Mouse (Mus musculus): Measurements from ENCODE around the gene Arsk. TPM values are rescaled to one million over a fixed set of nuclear protein-coding genes. Genes with fewer than 3 reads are reported as not detected.
A peak's percentile ranks its signal among the peaks of the same experiment; 100 is the strongest.

The Arsk gene
- polyA plus RNA-seq, 1 experiment = not detected

DNA sequence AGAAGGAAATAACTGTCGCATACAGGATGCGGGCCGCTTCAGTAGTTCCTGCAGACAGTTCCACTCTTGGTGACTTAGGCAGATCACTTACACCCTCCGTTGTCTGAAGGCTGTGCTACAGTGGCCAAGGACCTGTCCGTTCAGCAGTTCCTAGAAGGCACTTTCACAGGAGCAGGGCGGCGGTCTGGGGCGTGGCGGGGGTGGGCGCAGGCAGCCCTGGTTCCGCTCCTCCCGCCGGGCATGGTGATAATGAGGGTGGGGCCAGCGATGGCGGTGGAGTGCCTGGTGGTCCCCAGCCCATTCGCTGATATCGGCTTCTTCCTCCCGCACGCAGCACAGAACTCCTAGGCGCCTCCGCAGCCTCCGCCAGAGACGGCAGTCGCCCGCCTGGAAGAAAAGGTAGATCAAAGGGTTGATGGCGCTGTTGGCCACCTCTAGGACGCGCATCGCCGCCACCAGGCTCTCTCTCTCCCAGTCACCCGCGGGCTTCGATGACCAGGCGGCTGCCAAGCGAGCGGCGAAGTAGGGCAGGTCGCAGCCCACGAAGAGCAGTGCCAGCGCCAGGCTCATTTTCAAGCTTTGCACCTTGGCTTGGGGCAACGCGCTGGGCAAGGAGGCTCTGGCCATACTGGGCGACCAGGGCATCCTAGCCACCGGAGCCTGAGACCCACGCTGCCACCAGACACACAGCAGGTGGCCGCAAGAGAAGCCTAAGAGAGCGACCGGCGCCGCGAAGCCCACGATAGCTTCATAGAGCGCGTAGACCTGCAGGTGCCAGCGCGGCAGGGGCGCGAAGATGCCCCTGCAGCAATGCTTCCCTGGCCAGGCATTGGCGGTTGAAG lies 42.8 kb downstream of the Arsk start:
- peaks cover 16% of the 10 kb centered on the region for H3K4me1 ChIP-seq (ENCODE audit: control insufficient read depth, insufficient read depth, low read length)
- H3K27ac ChIP-seq (ENCODE audit: insufficient read depth, low read depth, low read length) = no peak overlapping the region
- WGBS = 2% methylated on average over 59 of the region's 59 CpGs
- peak overlapping the region; percentile 52 for H3K4me3 ChIP-seq (ENCODE audit: insufficient read depth, low read depth, low read length)
- TF ChIP-seq CTCF (IDR thresholded peaks at IDR 0.05; ENCODE audit: insufficient read depth, low read depth, low read length) (no peak), POLR2A (IDR thresholded peaks at IDR 0.05; ENCODE audit: insufficient read depth, low read depth, low read length) (no peak)

- Histone ChIP-seq H3K27ac (ENCODE audit: insufficient read depth, low read depth, low read length) (no peak overlapping the region), H3K4me3 (ENCODE audit: insufficient read depth, low read depth, low read length) (no peak overlapping the region), H3K4me1 (ENCODE audit: control insufficient read depth, insufficient read depth, low read length) (no peaks in the 10 kb centered on the region)
- no peak for TF ChIP-seq POLR2A (IDR thresholded peaks at IDR 0.05; ENCODE audit: insufficient read depth, low read depth, low read length)
- no peak for TF ChIP-seq CTCF (IDR thresholded peaks at IDR 0.05; ENCODE audit: insufficient read depth, low read depth, low read length)
Measured at GRCm38 (mm10) chr13:76044971-76045370, 53.5 kb downstream of the Arsk start.

DNA sequence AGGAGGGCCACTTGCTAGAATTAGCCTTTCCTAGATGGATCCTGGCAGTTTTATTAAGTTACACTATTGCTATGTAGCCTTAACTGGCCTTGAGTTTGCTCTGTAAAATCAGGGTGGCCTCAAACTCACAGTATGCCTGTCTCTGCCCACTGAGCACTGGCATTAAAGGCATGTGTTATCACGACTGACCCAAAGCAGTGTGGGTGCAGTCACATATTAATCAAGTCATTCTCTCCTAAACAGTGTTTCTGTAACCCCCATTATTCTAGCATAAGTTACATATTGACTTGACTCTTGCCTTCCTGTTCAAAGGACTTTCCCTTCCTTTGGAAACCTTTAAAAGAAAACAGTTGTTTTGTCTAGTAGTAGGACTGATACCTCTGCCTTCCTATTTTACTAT lies 56.0 kb downstream of the Arsk start:
- no peak for TF ChIP-seq POLR2A (IDR thresholded peaks at IDR 0.05; ENCODE audit: insufficient read depth, low read depth, low read length)
- no peak for TF ChIP-seq CTCF (IDR thresholded peaks at IDR 0.05; ENCODE audit: insufficient read depth, low read depth, low read length)
- Histone ChIP-seq H3K27ac (ENCODE audit: insufficient read depth, low read depth, low read length) (no peak overlapping the region), H3K4me1 (ENCODE audit: control insufficient read depth, insufficient read depth, low read length) (no peaks in the 10 kb centered on the region), H3K4me3 (ENCODE audit: insufficient read depth, low read depth, low read length) (no peak overlapping the region)
- WGBS = 58% methylated on average over 1 of the region's 1 CpGs

GRCm38 (mm10) chr13:76024588-76024987 lies 73.9 kb downstream of the Arsk start:
- WGBS = 65% methylated on average over 3 of the region's 3 CpGs
- Histone ChIP-seq H3K4me1 (ENCODE audit: control insufficient read depth, insufficient read depth, low read length) (no peaks in the 10 kb centered on the region), H3K27ac (ENCODE audit: insufficient read depth, low read depth, low read length) (no peak overlapping the region), H3K4me3 (ENCODE audit: insufficient read depth, low read depth, low read length) (no peak overlapping the region)
- TF ChIP-seq CTCF (IDR thresholded peaks at IDR 0.05; ENCODE audit: insufficient read depth, low read depth, low read length) = no peak
- TF ChIP-seq POLR2A (IDR thresholded peaks at IDR 0.05; ENCODE audit: insufficient read depth, low read depth, low read length) = no peak

GRCm38 (mm10) chr13:76021782-76022181 lies 76.7 kb downstream of the Arsk start:
- TF ChIP-seq POLR2A (IDR thresholded peaks at IDR 0.05; ENCODE audit: insufficient read depth, low read depth, low read length) = no peak
- TF ChIP-seq CTCF (IDR thresholded peaks at IDR 0.05; ENCODE audit: insufficient read depth, low read depth, low read length) = no peak
- H3K4me1 ChIP-seq (ENCODE audit: control insufficient read depth, insufficient read depth, low read length) = peaks cover under 1% of the 10 kb centered on the region; the same call in 1 of the 2 replicates
- 93% methylated on average over 2 of the region's 2 CpGs for WGBS
- no peak overlapping the region for H3K4me3 ChIP-seq (ENCODE audit: insufficient read depth, low read depth, low read length)
- no peak overlapping the region for H3K27ac ChIP-seq (ENCODE audit: insufficient read depth, low read depth, low read length)

- TF ChIP-seq POLR2A (IDR thresholded peaks at IDR 0.05; ENCODE audit: insufficient read depth, low read depth, low read length) (no peak), CTCF (IDR thresholded peaks at IDR 0.05; ENCODE audit: insufficient read depth, low read depth, low read length) (no peak)
- Histone ChIP-seq H3K4me1 (ENCODE audit: control insufficient read depth, insufficient read depth, low read length) (peaks cover 3% of the 10 kb centered on the region; the same call in 1 of the 2 replicates), H3K4me3 (ENCODE audit: insufficient read depth, low read depth, low read length) (peak overlapping the region; percentile 96), H3K27ac (ENCODE audit: insufficient read depth, low read depth, low read length) (no peak overlapping the region)
- whole genome bisulfite sequencing = 30% methylated on average over 5 of the region's 5 CpGs
Measured at GRCm38 (mm10) chr13:76018844-76019400, 79.5 kb downstream of the Arsk start.

DNA sequence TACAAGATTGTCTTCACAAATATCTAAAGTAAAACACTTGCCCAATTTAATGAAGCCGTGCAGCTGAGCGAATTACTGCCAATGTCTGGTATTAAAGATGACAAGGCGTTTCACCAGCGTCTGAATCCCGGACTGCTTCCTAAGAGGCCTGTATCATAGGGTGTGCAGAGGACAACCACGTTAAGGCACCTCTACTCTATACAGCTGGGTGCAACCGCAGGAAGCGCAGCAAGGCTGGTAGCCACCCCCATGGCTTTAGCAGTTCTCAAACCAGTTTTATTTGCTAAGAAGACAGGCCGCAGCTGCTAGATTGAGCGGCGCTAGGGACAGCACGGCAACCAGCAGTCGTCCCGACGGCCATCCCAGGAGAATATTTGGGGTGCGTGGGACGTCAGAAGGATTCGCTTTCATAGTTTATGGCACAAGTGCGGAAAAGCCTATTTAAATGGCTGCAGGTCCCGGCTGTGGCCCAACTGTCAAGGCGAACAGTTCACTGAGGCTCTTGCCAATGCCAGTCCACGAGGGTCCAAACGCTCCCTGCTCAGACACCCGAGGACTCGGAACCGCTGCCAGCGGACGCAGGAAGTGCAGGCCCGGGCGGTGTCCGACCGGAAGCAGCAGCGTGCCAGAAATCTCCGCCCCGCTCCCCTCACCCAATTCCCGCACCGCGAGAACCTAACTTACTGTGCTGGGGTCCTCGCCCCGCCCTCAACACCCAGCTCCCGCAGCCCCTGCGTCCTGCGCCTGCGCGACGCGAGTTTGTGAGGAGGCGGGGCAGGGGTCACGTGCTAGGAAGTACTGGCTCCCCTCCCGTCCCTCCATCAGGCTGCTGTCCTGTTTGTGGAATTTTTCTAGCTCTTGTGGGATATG lies 80.3 kb downstream of the Arsk start, which contains the start of gene Rfesd:
Rfesd (minus strand) TSS at position 746 of the 870 bp plus-strand sequence.
- Histone ChIP-seq H3K4me1 (ENCODE audit: control insufficient read depth, insufficient read depth, low read length) (peaks cover 3% of the 10 kb centered on the region; the same call in 1 of the 2 replicates), H3K27ac (ENCODE audit: insufficient read depth, low read depth, low read length) (peak within 1 kb of the TSS; percentile 94), H3K4me3 (ENCODE audit: insufficient read depth, low read depth, low read length) (peak within 1 kb of the TSS; percentile 96)
- peak; percentile 80 for TF ChIP-seq POLR2A (IDR thresholded peaks at IDR 0.05; ENCODE audit: insufficient read depth, low read depth, low read length)
- no peak for TF ChIP-seq CTCF (IDR thresholded peaks at IDR 0.05; ENCODE audit: insufficient read depth, low read depth, low read length)
- WGBS = under 1% methylated on average over 50 of the region's 50 CpGs

DNA sequence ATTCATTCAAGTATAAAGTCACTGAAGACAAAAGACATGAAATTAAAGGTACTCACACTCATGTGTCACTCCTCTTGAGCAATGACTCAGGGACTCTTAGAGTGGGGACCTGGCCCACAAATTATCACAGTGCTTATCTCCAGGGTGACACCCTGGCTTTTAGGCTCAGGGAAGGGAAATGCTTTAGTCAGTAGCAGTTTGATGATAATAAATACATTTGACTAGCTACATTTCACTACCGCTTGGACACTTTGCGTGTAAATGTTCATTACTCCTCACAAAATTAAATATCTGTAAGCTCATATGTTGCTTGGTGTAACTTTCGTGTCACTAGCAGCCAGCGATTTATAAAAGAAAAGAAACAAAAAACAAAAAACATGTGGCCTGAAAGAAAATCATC lies 81.0 kb downstream of the Arsk start:
- Histone ChIP-seq H3K4me3 (ENCODE audit: insufficient read depth, low read depth, low read length) (no peak overlapping the region), H3K4me1 (ENCODE audit: control insufficient read depth, insufficient read depth, low read length) (peaks cover 3% of the 10 kb centered on the region; the same call in 1 of the 2 replicates), H3K27ac (ENCODE audit: insufficient read depth, low read depth, low read length) (peak overlapping the region; percentile 94)
- 42% methylated on average over 4 of the region's 4 CpGs for WGBS
- TF ChIP-seq CTCF (IDR thresholded peaks at IDR 0.05; ENCODE audit: insufficient read depth, low read depth, low read length) (no peak), POLR2A (IDR thresholded peaks at IDR 0.05; ENCODE audit: insufficient read depth, low read depth, low read length) (no peak)

All from olfactory bulb, adult 2 months (tissue).